ENCODE assay signal across 18 mouse cellular contexts in the genomic region with DNA sequence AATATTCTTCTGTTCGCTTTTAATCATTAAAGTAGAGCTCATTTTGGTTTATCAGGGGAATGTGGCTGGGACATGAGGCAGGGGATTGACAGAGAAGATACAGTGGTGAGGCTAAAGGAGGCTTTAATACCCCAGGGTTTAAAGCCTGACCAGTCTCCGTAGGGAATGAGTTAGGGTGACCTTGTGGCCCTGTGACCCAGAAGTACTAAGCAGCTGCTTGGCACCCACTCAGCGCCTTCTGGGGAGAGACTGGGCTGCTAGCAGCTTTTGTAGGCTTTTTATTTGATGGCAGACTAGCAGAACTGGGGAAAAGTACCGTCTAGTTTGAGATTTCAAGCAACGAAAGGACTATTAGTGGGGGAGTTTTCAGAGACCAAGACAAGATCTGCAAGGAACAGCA.
DNase-seq lines count a peak whose midpoint lies in the region; ATAC-seq and TF ChIP-seq lines count a peak whose summit lies in the region.
"Had no signal": no experiment of that assay in that cellular context is flagged by ENCODE, and none has a peak within 500 bp of the region (broad histone marks: within the 10 kb centered on the region; RNA-seq: fewer than 3 reads in every experiment).

No protein-coding gene starts in this region.

- no peaks in the 10 kb centered on the region for H3K27me3 ChIP-seq in hindbrain, embryonic 10.5 days (ENCODE audit: insufficient read depth, poor library complexity, severe bottlenecking)
- H3K27me3 ChIP-seq in hindbrain, postnatal 0 days (ENCODE audit: insufficient read depth, low read length): no peaks in the 10 kb centered on the region
- H3K27me3 ChIP-seq in kidney, embryonic 15.5 days: no peaks in the 10 kb centered on the region
- H3K27me3 ChIP-seq in stomach, postnatal 0 days (ENCODE audit: control insufficient read depth, insufficient read depth, low read length): no peaks in the 10 kb centered on the region
- H3K27me3 ChIP-seq: embryonic facial prominence, embryonic 12.5 days; forebrain, embryonic 12.5 days; hindbrain, embryonic 13.5 days had no signal

- H3K27ac ChIP-seq in hindbrain, embryonic 10.5 days: peak overlapping the region; percentile 16; the same call in 1 of the 2 replicates
- no peak overlapping the region for H3K27ac ChIP-seq in hindbrain, postnatal 0 days
- no peak overlapping the region for H3K27ac ChIP-seq in kidney, embryonic 15.5 days
- no peak overlapping the region for H3K27ac ChIP-seq in stomach, postnatal 0 days (replicated peaks)
- H3K27ac ChIP-seq: embryonic facial prominence, embryonic 12.5 days; forebrain, embryonic 12.5 days; heart, adult 2 months; hindbrain, embryonic 13.5 days had no signal

- 80% methylated on average over 5 of the region's 5 CpGs for WGBS in hindbrain, embryonic 10.5 days
- 63% methylated on average over 5 of the region's 5 CpGs for WGBS in hindbrain, postnatal 0 days
- WGBS in kidney, embryonic 15.5 days: 63% methylated on average over 5 of the region's 5 CpGs
- WGBS in stomach, postnatal 0 days: 85% methylated on average over 5 of the region's 5 CpGs

- no peak overlapping the region for H3K9ac ChIP-seq in hindbrain, postnatal 0 days (replicated peaks; ENCODE audit: low read length)
- no peak overlapping the region for H3K9ac ChIP-seq in kidney, embryonic 15.5 days
- no peak overlapping the region for H3K9ac ChIP-seq in stomach, postnatal 0 days (ENCODE audit: low read length)
- H3K9ac ChIP-seq: embryonic facial prominence, embryonic 12.5 days; forebrain, embryonic 12.5 days; hindbrain, embryonic 13.5 days had no signal

- no peak overlapping the region for H3K4me3 ChIP-seq in hindbrain, embryonic 10.5 days
- no peak overlapping the region for H3K4me3 ChIP-seq in hindbrain, postnatal 0 days (ENCODE audit: low read length)
- no peak overlapping the region for H3K4me3 ChIP-seq in kidney, embryonic 15.5 days (replicated peaks)
- H3K4me3 ChIP-seq in stomach, postnatal 0 days (ENCODE audit: low read depth, low read length): no peak overlapping the region
- H3K4me3 ChIP-seq: embryonic facial prominence, embryonic 12.5 days; forebrain, embryonic 12.5 days; heart, adult 2 months; hindbrain, embryonic 13.5 days had no signal

- H3K4me2 ChIP-seq in hindbrain, postnatal 0 days (ENCODE audit: low read depth, low read length): no peak overlapping the region
- no peak overlapping the region for H3K4me2 ChIP-seq in kidney, embryonic 15.5 days
- H3K4me2 ChIP-seq in stomach, postnatal 0 days (replicated peaks; ENCODE audit: low read depth): no peak overlapping the region
- H3K4me2 ChIP-seq: embryonic facial prominence, embryonic 12.5 days; forebrain, embryonic 12.5 days; hindbrain, embryonic 13.5 days had no signal

- DNase-seq in hindbrain, embryonic 10.5 days (ENCODE audit: low spot score): no peak
- no peak for DNase-seq in hindbrain, postnatal 0 days (ENCODE audit: low spot score)
- DNase-seq in kidney, postnatal 14 days: peak; percentile 52
- peak; percentile 65 for DNase-seq in adipocyte (ENCODE audit: low spot score)
- DNase-seq in stomach, postnatal 0 days (ENCODE audit: low spot score): peak; percentile 7
- DNase-seq: adrenal gland, postnatal 14 days; cerebellum, adult 11-12 months; cerebellum, adult 9-10 months; cerebellum, postnatal 25 days; gastrocnemius, postnatal 10 days; heart, adult 2 months; heart, postnatal 10 days; heart, postnatal 4 days had no signal

- H3K4me1 ChIP-seq in hindbrain, embryonic 10.5 days (replicated peaks): no peaks in the 10 kb centered on the region
- H3K4me1 ChIP-seq in hindbrain, postnatal 0 days (ENCODE audit: insufficient read depth, low read length): no peaks in the 10 kb centered on the region
- H3K4me1 ChIP-seq in kidney, embryonic 15.5 days: peaks cover 7% of the 10 kb centered on the region; the same call in 1 of the 2 replicates
- no peaks in the 10 kb centered on the region for H3K4me1 ChIP-seq in stomach, postnatal 0 days (replicated peaks; ENCODE audit: control insufficient read depth, insufficient read depth)
- H3K4me1 ChIP-seq: embryonic facial prominence, embryonic 12.5 days; forebrain, embryonic 12.5 days; hindbrain, embryonic 13.5 days had no signal

- no peaks in the 10 kb centered on the region for H3K9me3 ChIP-seq in hindbrain, embryonic 10.5 days
- no peaks in the 10 kb centered on the region for H3K9me3 ChIP-seq in hindbrain, postnatal 0 days (ENCODE audit: low read length)
- no peaks in the 10 kb centered on the region for H3K9me3 ChIP-seq in kidney, embryonic 15.5 days (replicated peaks)
- no peaks in the 10 kb centered on the region for H3K9me3 ChIP-seq in stomach, postnatal 0 days (ENCODE audit: control insufficient read depth, low read length)
- H3K9me3 ChIP-seq: embryonic facial prominence, embryonic 12.5 days; forebrain, embryonic 12.5 days; hindbrain, embryonic 13.5 days had no signal

- TF ChIP-seq EP300 in stomach, postnatal 0 days (optimal IDR thresholded peaks at IDR 0.05): no peak

- no peak for ATAC-seq in hindbrain, postnatal 0 days
- ATAC-seq in kidney, embryonic 15.5 days (replicated peaks; ENCODE audit: low FRiP score): no peak
- ATAC-seq in stomach, postnatal 0 days (ENCODE audit: low FRiP score, low TSS enrichment): no peak
- ATAC-seq: forebrain, embryonic 16.5 days had no signal

- H3K36me3 ChIP-seq in hindbrain, embryonic 10.5 days: no peaks in the 10 kb centered on the region
- no peaks in the 10 kb centered on the region for H3K36me3 ChIP-seq in hindbrain, postnatal 0 days (ENCODE audit: insufficient read depth, low read length)
- H3K36me3 ChIP-seq in kidney, embryonic 15.5 days: no peaks in the 10 kb centered on the region
- H3K36me3 ChIP-seq in stomach, postnatal 0 days (ENCODE audit: control insufficient read depth, insufficient read depth, low read length): no peaks in the 10 kb centered on the region
- H3K36me3 ChIP-seq: embryonic facial prominence, embryonic 12.5 days; forebrain, embryonic 12.5 days; hindbrain, embryonic 13.5 days had no signal

- no peak for TF ChIP-seq CTCF in hindbrain, postnatal 0 days (IDR thresholded peaks at IDR 0.05; ENCODE audit: low read depth)
- no peak for TF ChIP-seq CTCF in stomach, postnatal 0 days (IDR thresholded peaks at IDR 0.05; ENCODE audit: low read depth)

Comparison
In these comparisons a context has a peak if more than half of its experiments do, and no peak if none do; other contexts are left out.
1. DNase-seq: peak in kidney, postnatal 14 days (single experiment), adipocyte (single experiment) and stomach, postnatal 0 days (single experiment); none in hindbrain, embryonic 10.5 days (single experiment) and hindbrain, postnatal 0 days (single experiment).